Mouse (Mus musculus) left cerebral cortex, postnatal 36 days (tissue): Measurements from ENCODE around the gene Cdc42ep2. TPM values are rescaled to one million over a fixed set of nuclear protein-coding genes. Genes with fewer than 3 reads are reported as not detected.

ENCODE experiments used
- DNase-seq, 2 experiments: peaks; one replicate each; pipeline ENCODE4 v3.0.0; 2021 to 2022; ENCODE audit warnings: low spot score in 2 of 2, mixed read lengths in 1 of 2
- intact Hi-C: fragments of 180-260 bp; cut with DNase I; formaldehyde crosslinking; loops from one replicate; pipeline ENCODE4 v1.15.1; 2025
- total RNA-seq, 2 experiments: library from RNA; stranded (reverse); gene quantifications; 2 replicates each; pipeline ENCODE4 v1.2.3; 2021

The Cdc42ep2 gene
- total RNA-seq, 2 experiments from 2014 or later, result 5.5 to 8.3 TPM

DNA sequence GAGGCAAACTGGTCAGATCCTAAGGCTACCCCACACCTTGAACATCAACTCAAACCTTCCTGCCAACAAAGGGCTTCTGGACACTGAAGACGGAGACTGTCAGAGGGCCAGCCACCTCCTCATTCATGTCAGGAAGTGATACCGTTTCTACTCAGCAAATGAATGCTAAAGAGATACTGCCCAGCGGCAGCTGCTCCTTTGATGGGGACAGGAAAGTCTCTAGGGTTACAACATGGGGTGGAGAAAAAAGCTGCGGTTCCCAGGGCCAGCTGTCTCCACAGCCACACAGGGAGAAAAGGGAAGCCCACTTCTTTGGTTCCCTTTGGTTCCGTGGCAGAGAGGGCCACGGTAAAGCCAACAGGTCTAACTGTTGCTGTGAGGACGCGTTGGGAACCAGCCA, 19.5 kb upstream of the Cdc42ep2 start:
- intact Hi-C loops, result no loop called here
- no peak for DNase-seq

DNA sequence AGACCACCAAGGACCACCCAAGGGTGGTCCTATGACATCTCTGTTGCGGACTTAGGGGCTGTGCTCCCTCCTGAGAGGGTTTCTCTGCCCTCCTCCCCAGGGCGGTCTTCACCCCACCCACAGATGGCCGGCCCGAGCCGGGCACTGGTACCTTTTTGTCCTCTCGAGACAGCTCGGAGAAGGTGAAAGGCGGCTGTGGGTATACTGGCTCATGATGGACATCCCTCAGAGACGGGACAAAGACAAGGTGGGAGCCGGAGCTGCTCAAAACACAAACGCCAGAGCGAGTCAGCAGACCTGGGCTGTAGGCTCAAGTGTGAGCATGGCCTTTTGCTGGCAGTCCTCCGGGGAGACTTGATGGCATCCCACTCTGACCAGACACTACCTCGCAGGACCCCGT, 18.8 kb upstream of the Cdc42ep2 start:
- no peak for DNase-seq
- intact Hi-C loops, result no loop called here

DNA sequence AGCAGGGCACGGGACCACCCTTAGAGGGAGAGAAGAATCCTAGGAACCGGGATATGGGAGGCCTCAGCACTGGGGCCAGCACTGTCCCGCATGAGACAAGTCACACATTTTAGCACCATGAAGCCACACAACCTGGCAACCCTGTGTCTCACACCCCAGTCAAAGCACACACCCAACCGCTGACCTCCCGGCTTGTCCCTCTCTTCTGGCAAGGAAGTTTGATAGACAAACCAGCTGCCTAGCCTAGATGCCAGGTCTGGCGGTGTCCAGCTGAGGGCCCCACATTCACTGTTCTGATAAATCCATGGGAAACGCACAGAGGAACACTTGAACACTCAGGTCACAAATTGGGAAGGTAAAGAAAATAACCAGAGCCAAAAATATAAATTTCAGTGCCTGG, 18.0 kb upstream of the Cdc42ep2 start:
- DNase-seq, result no peak
- intact Hi-C loops, result no loop called here

DNA sequence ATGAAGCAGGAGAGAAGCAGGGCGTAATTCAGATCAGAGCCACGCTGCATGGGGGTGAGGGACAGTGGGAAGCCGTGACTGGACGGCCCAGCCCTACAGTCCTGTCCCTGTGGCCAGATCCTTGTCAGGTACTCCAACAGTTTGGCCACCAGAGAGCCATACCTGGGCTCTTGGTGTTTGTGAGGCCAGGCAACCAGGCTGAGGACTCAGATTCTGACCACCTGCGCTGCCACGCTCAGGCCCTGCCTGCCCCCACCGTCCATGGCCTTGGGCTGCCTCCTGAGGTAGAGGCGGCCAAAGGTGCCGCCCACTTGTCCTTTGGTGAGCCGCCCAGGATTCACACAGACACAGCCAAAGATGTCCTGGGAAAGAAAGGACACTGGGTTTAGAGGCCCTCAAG, 16.0 kb upstream of the Cdc42ep2 start:
- DNase-seq, result no peak
- intact Hi-C loops, result no loop called here

DNA sequence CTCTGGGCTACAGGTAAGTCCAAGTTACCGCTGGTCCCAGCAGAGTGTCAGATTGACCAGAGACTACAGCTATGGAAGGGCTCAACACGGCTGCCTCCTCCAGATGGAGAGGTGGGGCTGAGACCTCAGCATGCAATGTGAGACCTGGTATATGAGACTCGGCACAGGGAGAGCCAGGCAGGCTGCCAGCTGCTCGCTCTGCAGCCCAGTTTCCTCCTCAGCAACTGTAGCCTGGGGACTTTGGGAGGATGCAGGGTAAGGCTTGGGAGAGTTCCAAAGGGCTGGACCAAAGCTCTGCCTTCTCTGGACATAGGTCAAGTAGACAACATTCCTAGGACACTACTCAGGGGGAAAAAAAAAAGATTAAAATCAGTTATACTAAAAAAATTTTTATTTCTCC, 15.6 kb upstream of the Cdc42ep2 start:
- no peak for DNase-seq
- intact Hi-C loops, result no loop called here

DNA sequence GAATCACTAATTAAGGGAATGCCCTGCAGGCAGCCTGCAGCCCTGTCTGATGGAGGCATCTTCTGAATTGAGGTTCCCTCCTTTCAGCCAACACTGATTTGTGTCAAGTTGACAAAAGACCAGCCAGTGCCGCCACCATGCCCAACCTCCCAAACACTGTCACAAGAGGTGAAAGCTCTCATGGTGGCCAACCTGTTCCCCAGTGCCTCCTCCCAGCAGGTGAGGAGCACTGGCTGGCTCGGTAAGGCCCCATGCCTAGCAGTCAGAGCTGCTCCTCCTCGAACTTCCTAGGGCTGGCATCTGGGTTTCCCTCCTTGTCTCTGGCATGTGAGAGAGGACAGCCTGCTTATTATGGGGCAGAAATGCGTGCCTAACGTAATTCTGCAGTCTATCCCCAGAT, 15.1 kb upstream of the Cdc42ep2 start:
- intact Hi-C loops, result no loop called here
- no peak for DNase-seq

DNA sequence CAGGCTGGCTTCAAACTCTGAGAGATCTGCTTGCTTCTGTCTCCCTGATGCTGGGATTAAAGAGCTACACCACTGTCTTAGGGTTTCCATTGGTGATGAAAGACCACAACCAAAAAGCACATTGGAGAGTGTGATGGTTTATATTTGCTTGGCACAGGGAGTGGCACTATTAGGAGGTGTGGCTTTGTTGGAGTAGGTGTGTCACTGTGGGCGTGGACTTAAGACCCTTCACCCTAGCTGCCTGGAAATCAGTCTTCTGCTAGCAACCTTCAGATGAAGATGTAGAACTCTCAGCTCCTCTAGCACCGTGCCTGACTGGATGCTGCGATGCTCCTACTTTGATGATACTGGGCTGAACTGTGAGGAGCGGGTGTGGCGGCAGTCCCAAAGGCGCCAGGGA, 13.9 kb upstream of the Cdc42ep2 start:
- intact Hi-C loops, result no loop called here
- no peak for DNase-seq

DNA sequence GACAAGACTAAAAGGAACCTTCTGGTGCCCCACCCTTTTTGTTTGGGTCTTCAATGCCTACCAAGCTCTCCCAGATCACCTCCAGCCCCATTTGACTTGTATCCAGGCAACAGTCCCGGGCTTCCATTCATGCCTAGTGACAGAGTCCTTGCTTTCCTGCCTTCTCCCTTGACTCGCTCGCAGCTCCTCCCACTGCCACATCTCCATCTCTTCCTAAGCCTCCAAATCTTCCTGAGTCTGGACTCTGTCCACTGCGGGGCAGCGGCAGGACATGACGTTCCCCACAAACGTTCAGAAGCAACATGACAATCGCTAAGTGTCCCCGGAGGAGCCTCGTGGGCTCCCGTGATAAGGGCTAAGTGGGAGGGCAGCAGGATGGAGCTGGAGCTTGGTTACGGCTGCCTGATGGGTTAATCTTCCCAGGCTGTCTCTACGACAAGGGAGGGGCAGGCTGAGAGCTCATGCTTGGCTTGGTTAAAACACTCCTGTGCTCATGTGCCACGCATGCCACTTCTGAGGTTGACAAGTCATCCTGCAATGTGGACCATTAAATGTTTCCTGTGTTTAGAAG, 13.3 kb upstream of the Cdc42ep2 start:
- DNase-seq, result no peak
- intact Hi-C loops, result no loop called here

DNA sequence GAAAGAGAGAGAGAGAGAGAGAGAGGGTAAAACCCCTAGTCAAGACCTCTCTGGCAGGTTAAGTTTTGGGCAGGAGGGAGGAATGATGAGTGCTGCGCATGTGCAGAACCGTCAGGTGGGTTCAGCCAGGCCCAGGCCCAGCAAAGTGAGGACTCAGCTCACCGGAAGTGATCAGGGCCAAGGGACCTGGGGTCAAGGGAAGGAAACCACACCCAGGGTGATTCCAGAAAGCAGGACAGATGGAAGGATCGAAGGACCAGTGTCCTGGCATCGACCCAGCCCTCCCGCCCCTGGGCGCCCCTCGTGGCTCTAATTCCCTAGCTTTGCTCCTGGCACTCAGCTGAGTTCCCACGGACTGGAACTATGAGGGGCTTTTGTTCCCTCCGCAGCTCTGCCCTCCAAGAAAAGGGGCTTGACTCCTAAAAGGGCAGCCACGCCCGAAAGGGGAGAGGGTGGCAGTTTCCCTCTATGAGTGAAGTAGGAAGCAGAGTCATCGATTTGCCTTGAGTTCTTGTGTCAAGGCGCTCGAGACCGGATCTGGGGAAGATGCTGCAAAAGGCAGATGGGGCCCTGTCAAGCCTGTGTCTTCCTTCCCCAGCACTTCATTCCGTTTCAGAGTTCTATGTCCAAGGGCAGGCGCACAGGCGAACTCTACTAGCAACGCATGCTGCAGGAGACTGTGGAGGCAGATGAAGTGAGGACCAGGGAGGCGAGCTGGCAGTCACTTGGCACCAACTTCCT, 12.6 kb upstream of the Cdc42ep2 start:
- no peak for DNase-seq
- intact Hi-C loops, result no loop called here

DNA sequence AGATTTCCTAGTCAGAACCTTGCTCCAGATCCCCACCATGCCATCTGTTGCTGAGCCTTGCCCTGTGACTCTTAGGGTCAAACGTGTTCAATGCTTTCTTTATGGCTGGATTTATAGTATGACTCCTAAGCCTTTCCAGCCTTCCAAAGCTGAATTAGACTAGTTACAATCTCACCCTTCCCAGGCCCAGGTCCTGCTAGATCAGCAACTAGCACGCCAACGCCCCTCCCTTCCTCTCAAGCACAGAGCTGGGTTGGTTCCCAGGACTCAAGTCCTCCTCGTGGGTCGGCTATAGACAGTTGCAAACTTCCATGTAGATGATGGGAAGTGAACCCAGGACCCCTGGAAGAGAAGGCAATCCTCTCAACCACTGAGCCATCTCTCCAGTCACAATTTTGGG, 11.1 kb upstream of the Cdc42ep2 start:
- no peak for DNase-seq
- intact Hi-C loops, result no loop called here

DNA sequence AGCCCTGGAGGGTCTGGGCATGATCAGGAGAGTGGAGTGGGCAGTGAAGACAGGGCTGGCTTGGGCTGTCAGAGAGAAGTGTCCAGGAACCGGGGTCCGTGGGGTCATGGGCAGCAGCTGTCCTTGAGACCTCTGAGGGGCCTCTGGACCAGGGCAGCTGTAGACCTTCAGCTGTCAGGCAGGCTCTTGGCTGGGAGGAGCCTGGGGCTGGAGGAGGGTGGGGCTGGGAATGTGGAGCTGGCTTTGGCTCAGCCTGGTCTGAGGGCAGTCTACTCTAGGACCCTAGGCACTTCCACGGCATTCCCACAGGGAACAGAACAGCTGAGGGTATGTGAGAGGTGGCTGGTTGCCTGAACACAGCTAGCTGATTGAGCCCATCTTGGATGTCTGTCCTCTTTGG, 10.7 kb upstream of the Cdc42ep2 start:
- DNase-seq, result no peak
- intact Hi-C loops, result no loop called here

DNA sequence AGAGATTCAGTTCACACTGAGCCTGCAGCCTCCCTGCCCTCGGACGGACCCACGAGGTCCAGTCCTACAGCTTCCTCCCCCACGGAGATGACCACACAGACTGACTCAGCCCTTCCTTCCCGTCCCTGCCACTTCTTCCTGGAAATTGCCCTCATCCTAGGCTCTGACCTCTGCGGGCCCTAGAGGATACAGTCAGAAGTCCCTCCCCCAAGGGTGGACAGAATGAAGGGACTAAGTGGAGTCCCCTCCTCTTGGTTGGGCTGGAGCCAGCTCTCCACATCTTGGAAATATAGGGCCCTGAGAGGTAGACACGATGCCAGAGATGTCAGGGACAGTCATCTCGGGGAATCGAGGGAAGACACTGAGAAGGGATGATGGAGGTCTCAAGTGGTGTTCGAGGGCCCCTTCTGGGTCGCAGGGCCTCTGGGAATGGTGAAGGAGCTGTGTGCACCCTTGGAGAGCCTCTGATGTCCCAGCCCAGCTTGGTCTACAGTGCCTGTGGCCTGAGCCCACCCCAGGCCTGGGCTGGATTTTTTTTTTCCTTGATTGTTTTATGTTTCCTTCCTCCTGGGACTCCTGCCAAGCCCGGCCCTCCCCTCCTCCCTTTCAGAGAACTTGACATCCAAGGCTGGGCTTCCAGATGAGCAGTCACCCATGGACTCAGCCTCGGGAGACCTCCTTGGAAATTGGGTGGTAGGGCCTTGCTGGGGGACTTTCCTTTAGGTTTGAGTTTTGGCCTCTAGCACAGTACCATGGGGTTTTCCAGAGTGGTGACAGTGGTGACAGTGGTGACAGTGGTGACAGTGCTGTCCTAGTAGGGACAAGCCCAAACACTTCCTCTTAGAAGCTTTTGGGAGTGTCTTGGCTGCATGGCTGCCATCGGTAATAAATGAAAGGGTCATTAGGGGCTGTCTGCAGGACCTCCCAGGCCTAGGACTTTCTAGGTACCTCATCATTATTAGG, 5.3 kb upstream of the Cdc42ep2 start:
- intact Hi-C loops, result no loop called here
- DNase-seq, result no peak

DNA sequence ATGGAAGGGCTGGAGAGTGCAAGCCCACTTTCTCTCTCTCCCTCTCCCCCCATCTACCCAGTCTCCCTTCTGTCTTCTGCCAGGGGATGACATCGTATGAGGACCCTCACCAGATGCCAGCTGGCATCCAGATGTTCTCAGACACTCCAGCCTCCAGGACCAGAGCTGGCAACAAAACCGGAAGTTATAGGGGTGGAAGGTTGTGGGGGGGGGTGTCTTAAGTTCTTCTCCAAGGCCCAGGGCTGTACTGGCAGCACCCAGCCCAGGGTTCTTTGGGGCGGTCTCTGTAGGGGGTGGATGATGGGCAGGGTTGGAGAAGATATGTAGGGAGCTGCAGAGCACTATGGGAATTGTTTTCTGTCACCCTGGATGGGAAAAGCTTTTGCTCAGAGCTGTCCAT, 3.9 kb upstream of the Cdc42ep2 start:
- DNase-seq, result no peak
- intact Hi-C loops, result no loop called here

DNA sequence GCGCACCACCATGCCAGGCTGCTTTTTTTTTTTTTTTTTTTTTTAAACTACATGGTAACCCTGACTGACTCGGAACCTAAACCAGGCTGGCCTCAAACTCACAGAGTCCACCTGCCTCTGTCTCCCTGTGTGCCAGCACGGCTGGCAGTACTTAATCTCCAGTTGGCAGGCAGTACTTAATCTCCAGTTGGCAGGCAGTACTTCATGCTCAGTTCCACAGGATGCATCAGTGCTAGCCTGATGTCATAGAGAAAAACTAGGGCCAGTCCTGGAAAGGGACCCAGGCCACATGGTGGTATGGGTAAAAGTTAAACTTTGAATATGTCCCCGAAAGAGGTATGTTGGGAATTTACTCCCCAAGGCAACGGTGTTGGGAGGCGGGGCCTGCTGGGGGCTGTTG, 3.5 kb upstream of the Cdc42ep2 start:
- no peak for DNase-seq
- intact Hi-C loops, result no loop called here

DNA sequence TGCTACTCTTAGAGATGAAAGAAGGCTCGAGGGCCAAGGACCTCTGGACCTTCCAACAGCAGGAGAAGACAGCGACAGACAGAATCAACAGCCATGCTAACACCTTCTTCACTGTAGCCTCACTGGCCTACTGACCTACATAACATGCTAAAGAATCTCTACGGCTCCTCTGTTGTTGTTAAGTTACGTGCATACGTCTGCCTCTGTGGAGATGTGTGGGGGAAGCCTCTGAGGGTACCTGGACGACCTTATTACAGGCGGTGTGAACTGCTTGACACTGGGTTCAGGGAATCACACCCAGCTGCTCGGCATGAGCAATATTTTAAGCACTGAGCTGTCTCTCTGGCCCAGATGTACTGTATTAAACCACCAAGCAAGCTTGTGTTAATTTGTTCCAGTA, 2.9 kb upstream of the Cdc42ep2 start:
- no peak for DNase-seq
- intact Hi-C loops, result no loop called here

DNA sequence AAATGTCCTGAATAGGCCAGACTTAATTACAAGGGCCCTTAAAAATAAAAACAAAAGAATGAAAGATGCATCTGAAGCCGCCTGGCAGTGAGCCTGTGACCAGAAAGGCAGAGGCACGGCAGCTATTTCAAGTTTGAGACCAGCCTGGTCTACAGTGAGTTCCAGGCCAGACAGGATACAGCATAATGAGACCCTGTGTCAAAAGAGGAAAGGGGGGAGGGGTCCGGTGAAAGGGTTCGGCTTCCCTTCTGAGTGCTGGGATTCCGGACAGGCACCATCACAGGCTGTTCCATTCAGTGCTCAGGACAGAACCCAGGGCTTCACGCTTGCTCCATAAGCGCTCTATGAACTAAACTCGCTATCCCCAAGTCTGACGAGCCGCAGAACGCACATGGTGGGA, 2.4 kb upstream of the Cdc42ep2 start:
- no peak for DNase-seq
- intact Hi-C loops, result no loop called here

DNA sequence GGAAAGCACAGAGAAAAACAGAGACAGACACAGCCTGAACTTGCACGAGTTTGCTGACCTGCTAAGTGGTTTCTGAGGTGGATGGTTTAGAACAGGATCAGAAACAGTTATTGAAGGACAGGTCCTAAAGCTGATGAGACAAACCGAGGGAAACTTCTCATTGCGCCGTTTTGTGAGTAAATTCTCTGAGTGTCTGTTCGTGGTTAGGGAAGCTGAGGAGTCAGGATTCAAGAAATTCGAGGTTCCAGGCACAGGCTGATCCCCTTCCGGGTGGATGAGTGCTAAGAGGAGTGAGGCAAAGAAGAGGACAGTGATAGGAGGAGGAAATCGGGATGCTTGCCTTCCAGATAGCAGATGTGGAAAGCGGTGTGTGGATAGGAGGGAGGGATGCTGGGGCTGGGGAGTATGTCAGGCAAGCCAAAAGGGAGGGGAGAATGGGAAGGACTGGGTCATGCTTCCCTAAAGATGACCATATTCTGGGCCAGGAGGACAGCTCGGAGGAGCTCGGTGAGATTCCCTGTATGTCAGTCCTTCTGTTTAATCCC, 767 bp upstream of the Cdc42ep2 start:
- no peak for DNase-seq

DNA sequence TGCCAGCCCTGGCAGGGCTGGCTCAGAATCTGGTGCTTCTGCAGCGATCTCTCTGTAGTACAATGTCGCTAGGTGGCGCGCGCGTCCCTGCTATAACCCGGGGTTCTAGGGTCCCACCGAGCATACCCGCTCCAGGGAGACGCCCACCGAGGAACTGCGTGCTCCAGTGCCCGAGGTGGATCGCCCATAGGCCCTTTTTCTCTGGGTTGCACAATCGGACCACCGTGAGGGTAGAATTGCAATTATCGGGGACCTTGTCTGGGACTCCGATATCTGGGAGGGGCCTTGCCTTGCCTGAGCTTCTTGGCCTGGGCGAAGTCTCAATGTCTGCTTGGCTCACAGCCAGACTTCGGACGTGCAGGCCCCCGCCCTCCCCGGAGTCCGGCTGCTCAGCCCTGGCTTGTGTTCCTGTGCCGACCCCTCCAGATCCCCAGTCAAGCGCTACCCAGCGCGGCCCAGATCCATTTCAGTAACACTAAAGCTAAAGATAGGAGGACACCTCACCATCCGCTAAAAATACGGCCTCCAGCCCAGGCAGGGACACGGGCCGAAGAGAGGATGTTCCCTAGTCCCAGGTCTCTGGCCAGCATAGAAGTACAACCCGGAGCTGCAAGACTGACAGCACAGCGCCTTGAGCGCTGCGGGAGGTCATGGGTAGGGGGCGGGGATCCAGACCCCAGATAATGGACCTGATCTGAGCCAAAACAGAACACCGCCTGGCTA, 465 bp downstream of the Cdc42ep2 start:
- DNase-seq, result peak; percentile 79 to 85
- intact Hi-C loops, result loop anchor here (1.0 to 5.0 kb wide), 2 partner anchors 32 to 93 kb away; partner anchors contain the start of gene Capn1

More for the DNA sequence above, 767 bp upstream of the Cdc42ep2 start:
- intact Hi-C loops, result no loop called here

DNA sequence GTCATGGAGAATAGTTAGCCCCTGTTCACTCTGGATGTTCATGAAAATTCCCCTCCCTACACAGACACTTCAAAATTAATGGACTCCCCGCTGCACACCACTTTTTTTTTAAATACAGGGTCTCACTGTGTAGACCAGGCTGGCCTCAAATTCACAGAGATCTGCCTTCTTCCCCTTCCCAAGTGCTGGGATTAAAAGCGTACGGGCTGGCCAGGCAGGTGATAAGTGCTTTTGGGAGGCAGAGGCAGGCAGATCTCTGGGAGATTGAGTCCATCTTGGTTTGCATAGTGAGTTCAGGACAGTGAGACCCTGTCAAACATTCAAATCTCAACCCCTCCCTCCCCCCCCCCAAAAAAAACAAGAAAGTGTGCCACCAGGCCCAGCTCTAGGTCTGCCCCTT, 1.7 kb downstream of the Cdc42ep2 start:
- intact Hi-C loops, result loop anchor here (5.0 kb wide), 1 partner anchor 94 kb away; the partner anchor contains the start of gene Capn1
- no peak for DNase-seq
